ENCODE assay signal across 24 mouse cellular contexts in the genomic region with DNA sequence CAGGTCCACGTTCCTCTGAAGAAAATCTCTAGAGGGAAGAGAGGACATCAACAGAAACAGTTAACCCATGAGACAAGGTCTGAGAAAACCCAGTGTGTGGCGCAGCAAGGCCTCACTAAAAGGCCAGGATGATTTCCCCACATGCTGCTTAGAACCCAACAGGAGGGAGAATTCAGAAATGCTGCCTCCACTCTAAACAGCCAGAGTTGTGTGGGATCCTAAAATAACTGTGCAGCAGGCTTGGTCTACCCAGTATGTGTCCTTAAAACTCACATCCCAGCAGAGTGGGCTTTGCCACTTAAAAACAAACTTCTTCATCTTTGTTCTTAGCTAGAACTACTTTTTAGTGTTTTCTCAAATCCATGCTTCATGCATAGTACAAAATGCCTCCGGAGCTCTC. TPM values are rescaled to one million over a fixed set of nuclear protein-coding genes. Genes with fewer than 3 reads are reported as not detected.
DNase-seq lines count a peak whose midpoint lies in the region; ATAC-seq lines count a peak whose summit lies in the region.
"Had no signal": no experiment of that assay in that cellular context is flagged by ENCODE, and none has a peak within 500 bp of the region (broad histone marks: within the 10 kb centered on the region; RNA-seq: fewer than 3 reads in every experiment).

No protein-coding gene starts in this region.

- no peaks in the 10 kb centered on the region for H3K9me3 ChIP-seq in forebrain, embryonic 15.5 days
- H3K9me3 ChIP-seq: embryonic facial prominence, embryonic 15.5 days; forebrain, embryonic 10.5 days; hindbrain, embryonic 13.5 days had no signal

- H3K4me1 ChIP-seq in forebrain, embryonic 15.5 days: no peaks in the 10 kb centered on the region
- H3K4me1 ChIP-seq: embryonic facial prominence, embryonic 15.5 days; forebrain, embryonic 10.5 days; hindbrain, embryonic 13.5 days had no signal

- no peak overlapping the region for H3K9ac ChIP-seq in forebrain, embryonic 15.5 days (replicated peaks)
- H3K9ac ChIP-seq: embryonic facial prominence, embryonic 15.5 days; hindbrain, embryonic 13.5 days had no signal

- WGBS in forebrain, embryonic 15.5 days: 60% methylated on average over 3 of the region's 3 CpGs

- no peak overlapping the region for H3K27ac ChIP-seq in forebrain, embryonic 15.5 days (replicated peaks)
- H3K27ac ChIP-seq: embryonic facial prominence, embryonic 15.5 days; forebrain, embryonic 10.5 days; hindbrain, embryonic 13.5 days; hindbrain, postnatal 0 days had no signal

- H3K4me2 ChIP-seq in forebrain, embryonic 15.5 days (replicated peaks): no peak overlapping the region
- H3K4me2 ChIP-seq: embryonic facial prominence, embryonic 15.5 days; hindbrain, embryonic 13.5 days had no signal

- peak; percentile 32 for DNase-seq in layer of hippocampus, adult 11-12 months (ENCODE audit: low spot score)
- no peak for DNase-seq in layer of hippocampus, postnatal 10 days (ENCODE audit: low spot score in 2 of 2)
- DNase-seq in right cerebral cortex, adult 18-20 months: peak; percentile 53
- DNase-seq in right cerebral cortex, postnatal 14 days: no peak
- peak; percentile 40 to 58 for DNase-seq in left cerebral cortex, postnatal 14 days (ENCODE audit: low spot score in 2 of 2)
- no peak for DNase-seq in c-Kit-positive CD71-positive TER-119-positive erythroid progenitor cells, embryonic 14.5 days (ENCODE audit: low spot score)
- DNase-seq: adrenal gland, postnatal 14 days; cerebellum, adult 2 months; cerebellum, postnatal 10 days; embryo, embryonic 11 days; gastrocnemius, postnatal 36 days; heart, adult 11 months; heart, postnatal 10 days had no signal

- H3K27me3 ChIP-seq in forebrain, embryonic 15.5 days: no peaks in the 10 kb centered on the region
- H3K27me3 ChIP-seq: CH12.LX; embryonic facial prominence, embryonic 15.5 days; hindbrain, embryonic 13.5 days; Patski had no signal

- H3K4me3 ChIP-seq in forebrain, embryonic 15.5 days: no peak overlapping the region
- H3K4me3 ChIP-seq: embryonic facial prominence, embryonic 15.5 days; erythroblast, embryonic 14.5 days; forebrain, embryonic 10.5 days; hindbrain, embryonic 13.5 days had no signal

- intact Hi-C loops in left cerebral cortex, postnatal 14 days (cut with DNase I): no loop called here

- no peak for ATAC-seq in forebrain, embryonic 15.5 days (replicated peaks)
- ATAC-seq: activated CD4-positive, CD25-positive, alpha-beta regulatory T cell, adult 4 months; forebrain, embryonic 14.5 days; hindbrain, postnatal 0 days; Patski had no signal

- H3K36me3 ChIP-seq in forebrain, embryonic 15.5 days: no peaks in the 10 kb centered on the region
- H3K36me3 ChIP-seq: embryonic facial prominence, embryonic 15.5 days; forebrain, embryonic 10.5 days; hindbrain, embryonic 13.5 days had no signal

RNA-seq across cellular contexts. Expression of a gene that starts 26.2 kb away (rescaled TPM):
- 10 to 100 TPM; 69.2 to 73.5 TPM for total RNA-seq in layer of hippocampus, postnatal 10 days (2021)
- 100 to 1,000 TPM; 106 to 116 TPM for total RNA-seq in left cerebral cortex, postnatal 14 days (2021)
- 4.1 and 4.2 TPM in 2 replicates for polyA plus RNA-seq in forebrain, embryonic 15.5 days (2015; fragmentation: Nextera tagmentation; extraction: Ambion mirVana)
- total RNA-seq: CH12.LX; hematopoietic stem cell, adult 5-6 weeks had no signal
- polyA plus RNA-seq: activated CD4-positive, CD25-positive, alpha-beta regulatory T cell, adult 4 months; erythroblast, embryonic 14.5 days had no signal

Comparison
In these comparisons a context has a peak if more than half of its experiments do, and no peak if none do; other contexts are left out.
1. DNase-seq: peak in layer of hippocampus, adult 11-12 months (single experiment), right cerebral cortex, adult 18-20 months (single experiment) and left cerebral cortex, postnatal 14 days (2 of 2); none in layer of hippocampus, postnatal 10 days (0 of 2), right cerebral cortex, postnatal 14 days (single experiment) and c-Kit-positive CD71-positive TER-119-positive erythroid progenitor cells, embryonic 14.5 days (single experiment).